Mouse (Mus musculus) stomach, embryonic 14.5 days (tissue): ENCODE data around the gene Xpo4. TPM values are rescaled to one million over a fixed set of nuclear protein-coding genes. Genes with fewer than 3 reads are reported as not detected.

ENCODE experiments used
- ATAC-seq: fragments of 200-750 bp; cut with Nextera tagmentation; 2 replicates; pipeline ENCODE4 v1.8.0; 2017; ENCODE audit warnings: low read depth, moderate TSS enrichment; ENCODE audit not compliant: insufficient number of reproducible peaks, insufficient read depth, low FRiP score
- H3K27ac ChIP-seq: fragments of 300-500 bp; sonication (generic); 2 replicates; pipeline ENCODE4 v1.5.1; 2014; ENCODE audit warnings: mild to moderate bottlenecking, low read length, moderate library complexity, mixed read lengths
- H3K27me3 ChIP-seq: fragments of 300-500 bp; sonication (generic); 2 replicates; pipeline ENCODE4 v1.6.1; 2014; ENCODE audit warnings: low read length, control low read depth, mixed read lengths; ENCODE audit not compliant: control insufficient read depth, insufficient read depth
- H3K36me3 ChIP-seq: fragments of 300-500 bp; sonication (generic); 2 replicates; pipeline ENCODE4 v1.6.1; 2014; ENCODE audit warnings: mild to moderate bottlenecking, control low read depth, low read length, moderate library complexity, mixed read lengths; ENCODE audit not compliant: control insufficient read depth, insufficient read depth
- H3K4me1 ChIP-seq: fragments of 300-500 bp; sonication (generic); 2 replicates; pipeline ENCODE4 v1.6.1; 2014; ENCODE audit warnings: low read length, control low read depth, mixed read lengths; ENCODE audit not compliant: control insufficient read depth, insufficient read depth
- H3K4me2 ChIP-seq: fragments of 300-500 bp; sonication (generic); replicated peaks from 2 replicates; pipeline ENCODE4 v1.6.1; 2014; ENCODE audit warnings: low read depth, low read length, control low read depth
- H3K4me3 ChIP-seq: fragments of 300-500 bp; sonication (generic); 2 replicates; pipeline ENCODE4 v1.5.1; 2014; ENCODE audit warnings: low read depth, low read length, control low read depth
- H3K9ac ChIP-seq: fragments of 300-500 bp; sonication (generic); replicated peaks from 2 replicates; pipeline ENCODE4 v1.6.1; 2014; ENCODE audit warnings: low read depth, mild to moderate bottlenecking, control low read depth, low read length, moderate library complexity, mixed read lengths
- H3K9me3 ChIP-seq: fragments of 300-500 bp; sonication (generic); 2 replicates; pipeline ENCODE4 v1.6.1; 2016; ENCODE audit warnings: low read depth, low read length, control low read depth; ENCODE audit not compliant: control insufficient read depth
- WGBS: fragments of 180-500 bp; shearing (Covaris S2); extraction: QIAGEN DNeasy Blood & Tissue Kit; methylation state at CpG from one replicate; pipeline ENCODE4 v1.1.7; 2014; 5-methylcytosine and 5-hydroxymethylcytosine counted together
- polyA plus RNA-seq: library from polyadenylated mRNA; unstranded; fragments of >200 nt; fragmentation: Nextera tagmentation; extraction: Ambion mirVana; gene quantifications from 2 replicates; pipeline ENCODE4 v1.2.1, GENCODE M21; 2014

The Xpo4 gene
- polyA plus RNA-seq, 1 experiment from 2014 or later = 36.2 TPM

DNA sequence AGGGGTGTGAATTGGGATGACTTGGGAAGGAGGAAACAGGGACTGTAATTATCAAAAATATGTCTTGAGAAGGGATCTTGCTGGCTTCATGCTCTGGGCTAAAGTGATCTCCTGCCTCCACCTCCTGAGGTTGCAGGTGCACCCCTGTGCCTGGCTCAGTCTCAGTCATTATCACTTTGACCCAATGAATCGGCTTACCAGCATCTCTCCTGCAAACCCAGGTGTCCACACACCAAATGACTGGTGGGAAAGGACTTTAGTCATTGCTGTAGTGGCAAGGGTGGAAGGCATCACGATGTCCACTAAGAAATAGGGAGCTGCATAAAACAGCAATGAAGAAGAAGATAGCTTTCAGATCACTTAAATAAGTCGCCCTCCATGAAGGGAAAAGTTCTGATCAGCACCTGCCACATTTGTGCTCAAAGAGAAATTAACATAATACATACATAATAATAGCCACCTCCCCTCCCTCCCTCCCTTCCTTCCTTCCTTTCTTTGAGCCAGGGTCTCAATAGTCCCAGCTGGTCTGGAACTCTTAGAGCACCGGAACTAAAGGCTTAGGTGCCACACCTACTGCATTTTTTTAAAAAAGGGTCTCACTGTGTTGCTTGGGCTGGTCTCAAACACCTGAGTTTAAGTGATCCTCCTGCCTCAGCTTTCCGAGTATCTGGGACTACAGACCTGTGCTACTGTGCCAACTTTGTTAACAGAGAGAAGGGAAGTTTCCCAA lies 135.3 kb downstream of the Xpo4 start:
- 0 out of 2 replicates have a peak, but pooled peaks cover 2% of the 10 kb centered on the region for H3K27me3 ChIP-seq
- ATAC-seq = no peak
- no peak overlapping the region for H3K4me3 ChIP-seq
- no peaks in the 10 kb centered on the region for H3K36me3 ChIP-seq
- no peak overlapping the region for H3K9ac ChIP-seq
- no peaks in the 10 kb centered on the region for H3K9me3 ChIP-seq
- H3K27ac ChIP-seq = no peak overlapping the region
- 69% methylated on average over 5 of the region's 5 CpGs for WGBS
- peaks cover 10% of the 10 kb centered on the region; the same call in 1 of the 2 replicates for H3K4me1 ChIP-seq
- no peak overlapping the region for H3K4me2 ChIP-seq

GRCm38 (mm10) chr14:57529086-57529785 lies 136.0 kb downstream of the Xpo4 start:
- H3K4me3 ChIP-seq = no peak overlapping the region
- peaks cover 4% of the 10 kb centered on the region; the same call in 1 of the 2 replicates for H3K4me1 ChIP-seq
- H3K27ac ChIP-seq = no peak overlapping the region
- ATAC-seq = no peak
- no peak overlapping the region for H3K9ac ChIP-seq
- H3K9me3 ChIP-seq = no peaks in the 10 kb centered on the region
- 0 out of 2 replicates have a peak, but pooled peaks cover 2% of the 10 kb centered on the region for H3K27me3 ChIP-seq
- H3K4me2 ChIP-seq = no peak overlapping the region
- no peaks in the 10 kb centered on the region for H3K36me3 ChIP-seq
- 66% methylated on average over 10 of the region's 10 CpGs for WGBS

- no peaks in the 10 kb centered on the region for H3K27me3 ChIP-seq
- H3K9ac ChIP-seq = no peak overlapping the region
- no peaks in the 10 kb centered on the region for H3K4me1 ChIP-seq
- WGBS = 51% methylated on average over 2 of the region's 2 CpGs
- no peaks in the 10 kb centered on the region for H3K9me3 ChIP-seq
- H3K36me3 ChIP-seq = no peaks in the 10 kb centered on the region
- H3K4me3 ChIP-seq = no peak overlapping the region
- no peak overlapping the region for H3K4me2 ChIP-seq
- no peak overlapping the region for H3K27ac ChIP-seq
- no peak for ATAC-seq
Measured at GRCm38 (mm10) chr14:57527598-57527997, 137.6 kb downstream of the Xpo4 start.

Other genes with a start within 250 kb of the Xpo4 start
- 20.1 and 22.8 TPM in 2 replicates for gene Ift88, start 241.4 kb downstream of the Xpo4 start, polyA plus RNA-seq
- gene Il17d, start 140.7 kb downstream of the Xpo4 start, polyA plus RNA-seq = 3.4 and 4.4 TPM in 2 replicates
- gene Eef1akmt1, start 93.8 kb downstream of the Xpo4 start, polyA plus RNA-seq = 92.2 and 103 TPM in 2 replicates
- gene Gm49361, start 80.7 kb upstream of the Xpo4 start, polyA plus RNA-seq = not detected in 2 replicates
- 20.8 and 21.5 TPM in 2 replicates for gene Lats2, start 93.0 kb upstream of the Xpo4 start, polyA plus RNA-seq
- 41.8 and 59.4 TPM in 2 replicates for gene Sap18, start 132.8 kb upstream of the Xpo4 start, polyA plus RNA-seq
- gene Ska3, start 160.8 kb upstream of the Xpo4 start, polyA plus RNA-seq = 31.0 and 37.7 TPM in 2 replicates
- gene Mrpl57, start 160.8 kb upstream of the Xpo4 start, polyA plus RNA-seq = 153 and 167 TPM in 2 replicates
- 75.8 and 82.2 TPM in 2 replicates for gene Zdhhc20, start 224.8 kb upstream of the Xpo4 start, polyA plus RNA-seq